Mouse (Mus musculus) induced T-regulatory cell, adult 2 months (primary cell): ENCODE data around the gene Pcolce2.

Experiments used
- DNase-seq: peaks from one replicate; pipeline ENCODE4 v3.0.0-alpha.2; 2012; ENCODE audit warnings: low read depth

Gene Pcolce2

DNA sequence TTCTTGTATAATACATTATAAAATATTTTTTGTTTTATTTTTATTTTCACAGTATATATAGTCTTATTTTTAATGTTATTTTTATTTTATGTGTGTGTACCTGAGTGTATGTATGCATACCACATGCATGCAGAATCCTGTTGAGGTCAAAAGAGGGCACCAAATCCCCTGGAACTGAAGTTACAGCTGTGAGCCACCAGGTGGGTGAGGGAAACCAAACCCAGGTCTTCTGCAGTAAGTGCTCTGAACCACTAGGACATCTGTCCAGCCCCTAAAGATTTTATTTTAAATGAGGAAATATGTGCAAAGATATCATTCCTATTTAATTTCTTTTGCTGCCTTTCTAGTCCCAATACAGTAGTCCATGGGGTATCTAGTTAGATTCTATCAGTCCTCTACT, 71.5 kb downstream of the Pcolce2 start:
- peak; percentile 24 for DNase-seq

DNA sequence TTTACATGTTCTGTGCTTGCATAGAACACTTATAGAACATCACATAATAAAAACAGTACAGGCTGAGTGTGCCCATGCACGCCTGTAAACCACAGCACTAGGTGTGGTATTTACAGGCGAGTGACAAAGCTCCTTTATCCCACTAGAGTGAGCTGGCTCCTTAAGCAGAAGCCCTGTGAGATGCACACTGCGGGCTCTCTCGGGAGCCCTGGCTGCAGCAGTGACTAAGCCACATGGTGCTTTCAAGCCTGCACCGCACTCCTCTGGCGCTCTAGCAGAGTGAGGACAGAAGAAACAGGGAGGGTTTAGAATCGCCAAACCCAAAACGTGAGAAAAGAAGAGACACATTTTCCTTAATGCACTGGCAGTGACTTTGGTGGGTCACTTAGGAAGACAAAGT, 75.2 kb downstream of the Pcolce2 start:
- no peak for DNase-seq

DNA sequence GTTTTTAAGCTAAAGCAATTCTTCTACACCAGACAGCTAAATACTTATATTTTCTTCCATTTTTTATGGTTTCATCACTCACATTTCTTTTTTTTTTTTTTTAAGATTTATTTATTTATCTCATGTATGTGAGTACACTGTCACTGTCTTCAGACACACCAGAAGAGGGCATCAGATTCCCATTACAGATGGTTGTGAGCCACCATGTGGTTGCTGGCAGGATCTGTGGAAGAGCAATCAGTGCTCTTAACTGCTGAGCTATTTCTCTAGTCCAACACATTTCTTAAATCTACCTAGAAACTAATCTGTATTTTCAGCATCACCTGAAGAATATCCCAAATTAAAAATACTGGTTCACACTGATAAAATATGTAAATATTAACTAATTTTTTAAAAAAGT, 98.8 kb downstream of the Pcolce2 start:
- DNase-seq = no peak

DNA sequence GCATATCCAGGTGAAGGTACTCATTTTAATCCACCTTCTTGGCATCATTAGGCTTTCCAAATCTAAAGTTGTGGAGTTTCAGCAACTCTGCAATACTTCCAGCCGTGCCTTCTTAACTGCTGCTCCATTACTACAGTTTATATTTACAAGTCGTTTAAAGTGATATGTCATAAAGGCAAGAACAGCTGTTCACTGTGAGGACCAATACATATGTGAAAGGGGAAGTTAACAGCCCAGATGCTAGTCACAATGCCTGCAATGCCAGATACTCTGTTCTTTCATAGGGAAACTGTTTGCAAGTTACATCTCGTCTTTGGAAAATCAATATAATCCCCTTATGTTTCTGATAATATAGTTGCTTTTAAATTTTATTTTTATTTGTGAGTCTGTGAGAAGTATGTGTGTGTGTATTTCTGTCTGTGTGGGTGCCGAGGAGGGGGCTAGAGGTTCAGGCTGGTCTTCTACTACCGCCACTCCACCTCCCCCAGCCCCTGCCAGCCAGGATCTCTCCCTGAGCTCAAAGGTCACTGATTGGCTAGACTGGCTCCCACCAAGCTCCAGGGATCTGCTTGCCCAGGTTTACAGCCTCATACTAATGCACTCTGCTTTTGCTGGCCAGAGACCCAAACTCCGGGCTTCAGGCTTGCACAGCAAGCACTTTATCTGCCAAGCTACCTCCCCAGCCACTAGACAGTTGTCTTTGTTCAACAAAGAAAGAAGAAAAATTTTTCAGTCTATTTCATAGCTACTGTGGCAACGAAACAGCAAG, 107.6 kb downstream of the Pcolce2 start:
- no peak for DNase-seq

DNA sequence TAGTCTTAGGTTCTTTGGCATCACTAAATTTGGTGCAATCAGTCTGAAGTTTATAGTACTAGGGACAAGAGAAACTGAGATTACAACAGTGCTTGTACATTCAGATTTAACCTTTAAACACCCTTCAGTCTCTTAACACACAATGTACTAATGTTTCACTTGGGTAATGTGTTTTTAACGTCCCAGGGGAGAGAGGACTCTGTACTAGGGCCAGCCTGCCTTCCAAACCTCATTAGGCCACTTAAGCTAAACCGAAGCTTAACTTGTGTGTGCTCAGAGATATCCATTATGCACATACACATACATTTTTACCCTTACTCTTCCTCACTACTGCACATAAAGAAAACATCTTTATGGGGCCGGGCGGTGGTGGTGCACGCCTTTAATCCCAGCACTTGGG, 109.9 kb downstream of the Pcolce2 start:
- DNase-seq = no peak
